Comparison of ENCODE assay signal across 14 mouse cellular contexts in genomic region chr19:46306751-46307289, GRCm38 (mm10). TPM values are rescaled to one million over a fixed set of nuclear protein-coding genes. Genes with fewer than 3 reads are reported as not detected.
DNase-seq lines count a peak whose midpoint lies in the region; ATAC-seq lines count a peak whose summit lies in the region.
"Had no signal": no experiment of that assay in that cellular context is flagged by ENCODE, and none has a peak within 500 bp of the region (broad histone marks: within the 10 kb centered on the region; RNA-seq: fewer than 3 reads in every experiment).

No protein-coding gene starts in this region.

- peaks cover 36% of the 10 kb centered on the region for H3K36me3 ChIP-seq in heart, embryonic 10.5 days
- H3K36me3 ChIP-seq in embryonic facial prominence, embryonic 13.5 days, result peaks cover 29% of the 10 kb centered on the region
- peaks cover 32% of the 10 kb centered on the region for H3K36me3 ChIP-seq in liver, embryonic 12.5 days

- ATAC-seq in embryonic facial prominence, embryonic 13.5 days (ENCODE audit: insufficient number of reproducible peaks, insufficient read depth, low FRiP score, low TSS enrichment, low read depth), result no peak
- ATAC-seq in liver, embryonic 12.5 days, result no peak

- 82% methylated on average over 9 of the region's 9 CpGs for WGBS in heart, embryonic 10.5 days
- WGBS in embryonic facial prominence, embryonic 13.5 days, result 93% methylated on average over 9 of the region's 9 CpGs
- 84% methylated on average over 9 of the region's 9 CpGs for WGBS in liver, embryonic 12.5 days (ENCODE audit: insufficient replicate concordance)

- peak overlapping the region; percentile 97 for H3K4me2 ChIP-seq in embryonic facial prominence, embryonic 13.5 days
- peak overlapping the region; percentile 97; the same call in 1 of the 2 replicates for H3K4me2 ChIP-seq in liver, embryonic 12.5 days

- H3K4me3 ChIP-seq in heart, embryonic 10.5 days, result no peak overlapping the region
- H3K4me3 ChIP-seq in embryonic facial prominence, embryonic 13.5 days, result no peak overlapping the region
- H3K4me3 ChIP-seq in liver, embryonic 12.5 days, result no peak overlapping the region

- peaks cover 45% of the 10 kb centered on the region for H3K4me1 ChIP-seq in heart, embryonic 10.5 days
- H3K4me1 ChIP-seq in embryonic facial prominence, embryonic 13.5 days, result peaks cover 26% of the 10 kb centered on the region
- peaks cover 49% of the 10 kb centered on the region for H3K4me1 ChIP-seq in liver, embryonic 12.5 days

- DNase-seq in heart, embryonic 10.5 days (ENCODE audit: low spot score), result peak; percentile 74
- DNase-seq in heart, postnatal 14 days, result no peak
- peak; percentile 5 to 17 for DNase-seq in spleen, postnatal 10 days (ENCODE audit: low spot score in 2 of 2)
- DNase-seq in spleen, postnatal 36 days (ENCODE audit: low spot score in 2 of 2), result no peak
- no peak for DNase-seq in layer of hippocampus, postnatal 14 days (ENCODE audit: low spot score in 2 of 2)
- DNase-seq: adrenal gland, postnatal 10 days; embryo, embryonic 11 days; lung, adult 18-20 months; spleen, adult 18-20 months had no signal

- no peak overlapping the region for H3K27ac ChIP-seq in heart, embryonic 10.5 days
- no peak overlapping the region for H3K27ac ChIP-seq in embryonic facial prominence, embryonic 13.5 days
- H3K27ac ChIP-seq in liver, embryonic 12.5 days, result no peak overlapping the region
- H3K27ac ChIP-seq: hindbrain, embryonic 15.5 days had no signal

- no peak overlapping the region for H3K9ac ChIP-seq in embryonic facial prominence, embryonic 13.5 days
- H3K9ac ChIP-seq in liver, embryonic 12.5 days, result no peak overlapping the region

- H3K9me3 ChIP-seq in heart, embryonic 10.5 days, result no peaks in the 10 kb centered on the region
- no peaks in the 10 kb centered on the region for H3K9me3 ChIP-seq in embryonic facial prominence, embryonic 13.5 days
- no peaks in the 10 kb centered on the region for H3K9me3 ChIP-seq in liver, embryonic 12.5 days (replicated peaks)
- H3K9me3 ChIP-seq: forebrain, embryonic 10.5 days; heart, embryonic 13.5 days; hindbrain, embryonic 15.5 days had no signal

- intact Hi-C loops in heart, postnatal 14 days (cut with DNase I), result loop anchor here (10.0 kb wide), 1 partner anchor 138 kb away; no protein-coding TSS in a partner anchor

- H3K27me3 ChIP-seq in heart, embryonic 10.5 days (ENCODE audit: insufficient read depth, poor library complexity, severe bottlenecking), result peaks cover 60% of the 10 kb centered on the region
- peaks cover 31% of the 10 kb centered on the region for H3K27me3 ChIP-seq in embryonic facial prominence, embryonic 13.5 days
- peaks cover 39% of the 10 kb centered on the region for H3K27me3 ChIP-seq in liver, embryonic 12.5 days (replicated peaks)

RNA-seq across cellular contexts. Expression of gene Nfkb2, which starts 2.7 kb away (rescaled TPM):
- 5.9 and 7.2 TPM in 2 replicates for polyA plus RNA-seq in heart, embryonic 10.5 days (2016; fragmentation: Nextera tagmentation; extraction: Ambion mirVana)
- total RNA-seq in heart, postnatal 14 days (2021), result 10 to 100 TPM; 15.5 to 16.6 TPM
- polyA plus RNA-seq in embryonic facial prominence, embryonic 13.5 days (2015; fragmentation: Nextera tagmentation; extraction: Ambion mirVana), result 9.0 and 9.5 TPM in 2 replicates
- polyA plus RNA-seq in liver, embryonic 12.5 days (2016; fragmentation: Nextera tagmentation; extraction: Ambion mirVana), result 5.6 and 6.1 TPM in 2 replicates
- total RNA-seq in layer of hippocampus, postnatal 14 days (2021), result 1 to 10 TPM; 2.3 to 2.6 TPM

RNA-seq across cellular contexts. Expression of gene Psd, which starts 20.1 kb away (rescaled TPM):
- polyA plus RNA-seq in heart, embryonic 10.5 days (2016; fragmentation: Nextera tagmentation; extraction: Ambion mirVana), result 6.9 and 10.1 TPM in 2 replicates
- total RNA-seq in heart, postnatal 14 days (2021), result 1 to 10 TPM; 1.7 to 1.9 TPM
- 5.0 and 6.0 TPM in 2 replicates for polyA plus RNA-seq in embryonic facial prominence, embryonic 13.5 days (2015; fragmentation: Nextera tagmentation; extraction: Ambion mirVana)
- 10.7 and 11.3 TPM in 2 replicates for polyA plus RNA-seq in liver, embryonic 12.5 days (2016; fragmentation: Nextera tagmentation; extraction: Ambion mirVana)
- 100 to 1,000 TPM; 701 to 730 TPM for total RNA-seq in layer of hippocampus, postnatal 14 days (2021)

RNA-seq across cellular contexts. Expression of gene Fbxl15, which starts 21.2 kb away (rescaled TPM):
- 10.3 and 11.3 TPM in 2 replicates for polyA plus RNA-seq in heart, embryonic 10.5 days (2016; fragmentation: Nextera tagmentation; extraction: Ambion mirVana)
- 1 to 10 TPM; 5.5 to 6.9 TPM for total RNA-seq in heart, postnatal 14 days (2021)
- polyA plus RNA-seq in embryonic facial prominence, embryonic 13.5 days (2015; fragmentation: Nextera tagmentation; extraction: Ambion mirVana), result 15.1 and 16.5 TPM in 2 replicates
- polyA plus RNA-seq in liver, embryonic 12.5 days (2016; fragmentation: Nextera tagmentation; extraction: Ambion mirVana), result 13.4 and 13.5 TPM in 2 replicates
- total RNA-seq in layer of hippocampus, postnatal 14 days (2021), result 10 to 100 TPM; 32.4 to 32.9 TPM

RNA-seq across cellular contexts. Expression of gene Cuedc2, which starts 31.7 kb away (rescaled TPM):
- 146 and 153 TPM in 2 replicates for polyA plus RNA-seq in heart, embryonic 10.5 days (2016; fragmentation: Nextera tagmentation; extraction: Ambion mirVana)
- total RNA-seq in heart, postnatal 14 days (2021), result 10 to 100 TPM; 88.0 to 89.6 TPM
- polyA plus RNA-seq in embryonic facial prominence, embryonic 13.5 days (2015; fragmentation: Nextera tagmentation; extraction: Ambion mirVana), result 177 and 188 TPM in 2 replicates
- polyA plus RNA-seq in liver, embryonic 12.5 days (2016; fragmentation: Nextera tagmentation; extraction: Ambion mirVana), result 97.6 and 99.1 TPM in 2 replicates
- 100 to 1,000 TPM; 156 to 162 TPM for total RNA-seq in layer of hippocampus, postnatal 14 days (2021)

RNA-seq across cellular contexts. Expression of gene Mfsd13a, which starts 34.1 kb away (rescaled TPM):
- 5.5 and 9.0 TPM in 2 replicates for polyA plus RNA-seq in heart, embryonic 10.5 days (2016; fragmentation: Nextera tagmentation; extraction: Ambion mirVana)
- 1 to 10 TPM; 2.9 to 3.6 TPM for total RNA-seq in heart, postnatal 14 days (2021)
- 3.3 and 4.3 TPM in 2 replicates for polyA plus RNA-seq in embryonic facial prominence, embryonic 13.5 days (2015; fragmentation: Nextera tagmentation; extraction: Ambion mirVana)
- 13.2 and 14.5 TPM in 2 replicates for polyA plus RNA-seq in liver, embryonic 12.5 days (2016; fragmentation: Nextera tagmentation; extraction: Ambion mirVana)
- total RNA-seq in layer of hippocampus, postnatal 14 days (2021), result 10 to 100 TPM; 31.7 to 32.5 TPM

Comparison
In these comparisons a context has a peak if more than half of its experiments do, and no peak if none do; other contexts are left out.
1. DNase-seq: peak in heart, embryonic 10.5 days (single experiment) and spleen, postnatal 10 days (2 of 2); none in heart, postnatal 14 days (0 of 2), spleen, postnatal 36 days (0 of 2) and layer of hippocampus, postnatal 14 days (0 of 2).